Mouse (Mus musculus): ENCODE results near the gene Greb1. TPM values are rescaled to one million over a fixed set of nuclear protein-coding genes. Genes with fewer than 3 reads are reported as not detected.

Gene Greb1
- total RNA-seq, 2 experiments from 2014 or later: 0.62 to 1.1 TPM

DNA sequence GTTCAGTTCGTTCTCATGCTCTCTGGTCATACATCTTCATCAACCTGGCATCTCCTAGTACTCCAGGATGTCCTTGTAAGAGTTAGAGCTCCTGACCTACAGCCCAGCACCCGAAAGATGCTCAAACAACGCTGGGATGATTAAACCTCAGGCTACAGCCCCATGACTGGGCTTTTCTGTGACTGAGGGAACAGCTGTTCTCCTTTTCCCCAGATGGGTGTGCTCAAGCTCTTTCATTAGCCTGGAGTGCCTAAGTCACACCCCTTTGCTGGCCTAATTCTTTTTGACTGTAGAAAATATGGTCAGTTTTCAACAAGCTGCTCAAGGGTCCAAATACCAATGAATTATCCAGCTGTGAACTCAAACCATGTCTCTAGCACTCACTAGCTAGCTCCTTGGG lies 7.4 kb upstream of the Greb1 start:
- DNase-seq (ENCODE audit: low spot score in 2 of 2): peak in 1 of 2 experiments; percentile 49

DNA sequence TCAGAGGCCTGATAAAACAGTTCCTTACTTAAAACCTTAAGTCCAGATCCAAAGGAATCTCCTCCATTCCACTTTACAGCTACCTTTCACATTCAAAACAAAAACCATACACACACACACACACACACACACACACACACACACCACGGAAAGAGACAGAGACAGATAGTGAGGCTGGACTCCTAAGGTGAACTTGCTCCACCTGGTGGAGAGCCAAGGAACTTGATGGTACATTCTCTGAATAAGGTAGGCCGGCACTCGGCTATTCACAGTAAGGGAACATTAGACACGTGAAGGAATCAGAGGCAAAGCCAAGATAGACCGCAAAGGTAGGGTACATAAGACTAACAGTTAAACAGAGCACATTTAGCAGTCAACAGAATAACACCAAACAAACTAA lies 4.8 kb upstream of the Greb1 start:
- DNase-seq (ENCODE audit: low spot score in 2 of 2): peak; percentile 72 to 84

DNA sequence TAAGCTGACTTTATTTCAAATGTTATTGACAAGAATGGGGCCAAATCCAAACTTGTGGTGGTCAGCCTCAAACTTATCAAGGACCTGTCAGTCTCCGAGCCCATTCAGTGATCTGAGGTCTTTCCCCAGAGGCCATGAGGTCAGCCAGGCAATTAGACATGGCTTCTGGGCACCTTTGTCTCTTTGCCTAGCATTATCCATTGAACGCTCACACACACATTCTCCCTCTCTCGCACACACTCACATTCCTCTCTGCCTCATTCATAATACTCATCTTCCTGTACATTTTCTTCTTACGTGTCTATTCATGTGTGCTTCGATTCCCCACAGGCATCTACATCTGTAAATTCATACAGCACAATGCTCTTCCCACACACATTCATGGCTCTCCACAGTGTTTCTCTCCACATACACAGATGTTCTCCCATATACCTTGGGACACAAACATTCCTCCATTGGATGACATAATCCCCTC lies 3.3 kb upstream of the Greb1 start:
- DNase-seq (ENCODE audit: low spot score in 2 of 2): no peak

DNA sequence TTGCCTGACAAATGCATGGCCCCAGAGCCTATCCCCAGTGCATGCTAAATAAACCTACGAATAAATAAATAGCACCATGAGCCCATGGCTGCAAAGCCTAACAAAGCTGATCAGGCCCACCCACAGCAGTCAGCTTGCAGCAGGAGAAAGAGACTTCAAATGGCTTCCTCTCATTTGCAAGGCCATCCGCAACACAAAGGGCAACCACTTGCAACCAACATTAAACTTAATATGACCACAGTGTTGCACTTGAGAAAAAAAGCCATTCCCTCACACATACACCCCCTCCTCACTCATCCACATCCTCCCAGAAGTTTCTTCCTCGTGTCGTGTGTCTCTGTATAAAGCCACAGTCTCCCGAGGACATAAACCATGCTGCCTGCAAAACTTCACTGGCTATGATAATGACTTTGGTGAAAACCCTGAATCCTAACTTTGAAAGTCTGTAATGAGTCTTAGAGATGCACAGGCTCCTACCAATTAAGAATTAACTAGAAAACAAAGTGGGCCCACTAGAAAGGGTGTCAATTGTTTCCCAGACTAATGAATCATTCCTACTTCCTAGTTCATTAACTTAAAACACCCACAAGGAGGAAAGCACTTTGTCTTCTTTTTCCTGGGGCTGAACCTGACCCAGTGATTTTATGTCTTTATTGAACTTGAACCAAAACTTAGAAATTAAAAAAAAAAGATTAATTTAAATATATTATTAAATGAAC lies 2.7 kb upstream of the Greb1 start:
- DNase-seq (ENCODE audit: low spot score in 2 of 2): no peak

DNA sequence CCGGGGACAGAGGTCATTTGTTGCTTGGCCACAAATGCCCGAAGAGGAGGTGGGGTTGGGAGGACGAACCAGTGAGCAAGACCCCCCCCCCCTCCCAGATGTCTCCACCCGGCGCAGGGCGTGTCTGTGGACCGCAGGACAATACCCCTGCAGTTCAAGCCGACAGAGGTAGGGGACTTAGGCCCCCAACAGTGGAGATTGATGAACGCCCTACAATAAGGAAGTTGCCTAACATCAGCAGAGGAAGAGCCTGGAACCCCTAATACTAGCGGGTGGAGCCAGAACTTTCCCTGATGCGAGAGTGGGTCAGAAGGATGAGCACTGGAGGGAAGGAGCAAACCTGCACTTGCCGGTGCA lies 251 bp upstream of the Greb1 start:
- no peak for DNase-seq (ENCODE audit: low spot score in 2 of 2)

DNA sequence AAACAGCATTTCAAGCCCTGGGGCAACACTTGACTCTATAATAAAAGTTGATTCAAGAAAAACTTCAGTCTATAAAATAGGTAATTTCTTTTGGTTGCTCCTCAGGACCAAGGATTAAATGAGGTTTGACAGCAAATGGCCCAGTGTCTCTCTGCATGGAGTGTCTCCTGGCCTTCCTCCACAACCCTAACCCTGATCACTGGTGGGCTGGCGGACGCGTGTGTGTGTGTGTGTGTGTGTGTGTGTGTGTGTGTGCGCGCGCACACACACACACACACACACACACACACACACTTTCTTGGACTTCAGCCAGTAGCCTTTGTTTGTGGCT lies 793 bp downstream of the Greb1 start:
- DNase-seq (ENCODE audit: low spot score in 2 of 2): no peak

DNA sequence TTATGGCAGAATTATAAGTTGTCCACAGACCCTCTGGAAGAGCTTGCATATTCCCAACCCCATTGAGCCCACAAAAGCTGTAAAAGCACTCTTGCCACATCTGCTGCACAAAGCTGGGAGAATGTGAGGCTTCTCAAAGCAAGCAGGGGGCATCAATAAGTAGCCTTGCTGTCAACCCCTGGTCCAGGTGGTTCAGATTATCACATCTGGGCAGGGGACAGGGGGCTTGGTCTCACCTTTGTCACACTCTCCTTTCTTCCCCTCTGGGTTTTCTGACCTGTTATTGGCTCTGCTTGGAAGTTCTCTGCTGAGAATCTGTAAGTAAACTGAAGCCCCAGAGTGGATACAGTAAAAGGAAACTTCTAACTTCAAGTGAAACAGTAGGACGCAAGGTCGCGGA lies 1.8 kb downstream of the Greb1 start:
- no peak for DNase-seq (ENCODE audit: low spot score in 2 of 2)

DNA sequence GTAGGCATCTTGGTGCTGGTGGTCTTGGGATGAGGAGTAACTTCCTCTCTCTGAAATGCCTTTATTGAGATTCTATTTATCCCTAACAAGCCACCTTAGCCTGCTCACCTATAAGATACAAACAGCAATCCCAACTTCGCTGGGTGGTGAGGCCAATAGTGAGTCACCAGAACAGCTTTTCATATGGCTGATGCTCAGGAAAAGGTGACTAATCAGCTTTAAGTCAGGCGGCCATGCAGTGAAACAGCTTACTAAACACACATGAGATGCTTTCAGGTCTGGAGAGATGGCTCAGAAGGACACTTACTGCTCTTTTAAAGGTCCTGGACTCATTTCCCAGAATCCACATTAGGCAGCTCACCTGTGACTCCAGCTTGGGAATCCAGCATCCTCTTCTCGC lies 4.9 kb downstream of the Greb1 start:
- no peak for DNase-seq (ENCODE audit: low spot score in 2 of 2)

DNA sequence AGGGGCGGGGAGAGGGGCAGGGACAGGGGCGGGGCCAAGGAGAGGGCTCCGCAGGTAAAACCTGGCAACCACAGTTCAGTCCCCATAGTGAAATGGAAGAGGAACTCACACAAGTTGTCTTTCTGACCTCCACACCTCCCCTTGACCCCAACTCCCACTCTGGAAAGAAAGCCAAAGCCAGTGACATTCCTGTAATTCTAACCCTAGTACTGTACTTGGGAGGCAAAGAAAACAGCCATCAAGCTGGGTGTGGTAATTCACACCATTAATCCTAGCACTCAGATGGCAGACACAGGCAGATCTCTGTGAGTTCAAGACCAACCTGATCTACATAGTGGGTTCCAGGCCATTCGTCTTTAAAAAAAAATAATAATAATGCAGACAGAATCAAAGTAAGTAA lies 7.3 kb downstream of the Greb1 start:
- DNase-seq (ENCODE audit: low spot score in 2 of 2): no peak

DNA sequence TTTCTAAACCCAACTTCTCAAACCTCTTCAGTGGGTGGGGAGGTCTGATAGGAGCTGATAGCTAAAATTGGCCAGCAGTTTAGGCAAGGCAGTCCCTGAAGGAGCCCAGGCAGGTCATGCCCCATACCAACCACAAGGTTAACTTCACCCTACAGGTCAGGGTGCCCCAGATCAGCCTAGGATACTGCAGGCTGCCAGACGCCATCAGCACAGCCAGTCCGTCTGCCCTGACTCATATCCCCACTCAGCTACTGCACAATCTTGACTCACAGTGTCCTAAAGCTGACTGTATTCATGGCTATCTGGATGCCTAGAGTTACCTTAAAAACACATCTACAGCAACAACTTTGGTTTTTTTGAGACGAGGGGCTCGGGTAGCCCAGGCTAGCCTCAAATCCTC lies 10.2 kb downstream of the Greb1 start:
- DNase-seq (ENCODE audit: low spot score in 2 of 2): no peak

DNA sequence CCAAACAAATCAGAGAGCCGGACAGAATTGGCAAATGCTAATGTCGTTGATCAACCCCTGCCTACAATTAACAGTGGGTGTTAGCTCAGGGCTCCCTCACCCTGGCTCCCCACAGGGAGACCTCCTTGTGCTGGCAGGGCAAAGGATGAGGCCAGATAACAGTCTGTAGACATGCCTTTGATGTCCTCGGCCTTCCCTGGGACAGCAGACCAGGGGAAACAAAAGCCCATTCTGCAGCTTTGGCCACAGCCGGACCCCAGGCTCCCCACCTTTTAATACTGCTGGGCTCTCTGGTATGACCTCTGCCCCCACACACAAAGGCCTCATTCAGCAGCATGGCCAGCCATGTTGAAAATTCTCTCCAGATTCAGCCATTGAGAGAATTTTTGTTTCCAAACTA lies 10.9 kb downstream of the Greb1 start:
- DNase-seq (ENCODE audit: low spot score in 2 of 2): no peak

DNA sequence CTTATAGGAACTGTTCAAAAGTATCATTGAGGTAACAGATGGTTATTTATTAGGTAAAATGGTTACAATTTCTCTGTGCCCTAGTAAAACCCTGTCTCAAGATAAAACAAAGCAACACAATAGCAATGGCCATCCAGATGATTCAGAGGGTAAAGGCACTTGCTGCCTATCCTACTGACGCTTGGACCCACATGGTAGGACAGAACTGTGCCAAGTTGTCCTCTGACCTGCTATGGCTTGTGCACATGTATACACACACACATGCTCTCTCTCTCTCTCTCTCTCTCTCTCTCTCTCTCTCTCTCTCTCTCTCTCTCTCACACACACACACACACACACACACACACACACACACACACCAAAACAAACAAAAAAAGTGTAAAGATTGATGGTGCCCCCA lies 11.5 kb downstream of the Greb1 start:
- DNase-seq (ENCODE audit: low spot score in 2 of 2): no peak

DNA sequence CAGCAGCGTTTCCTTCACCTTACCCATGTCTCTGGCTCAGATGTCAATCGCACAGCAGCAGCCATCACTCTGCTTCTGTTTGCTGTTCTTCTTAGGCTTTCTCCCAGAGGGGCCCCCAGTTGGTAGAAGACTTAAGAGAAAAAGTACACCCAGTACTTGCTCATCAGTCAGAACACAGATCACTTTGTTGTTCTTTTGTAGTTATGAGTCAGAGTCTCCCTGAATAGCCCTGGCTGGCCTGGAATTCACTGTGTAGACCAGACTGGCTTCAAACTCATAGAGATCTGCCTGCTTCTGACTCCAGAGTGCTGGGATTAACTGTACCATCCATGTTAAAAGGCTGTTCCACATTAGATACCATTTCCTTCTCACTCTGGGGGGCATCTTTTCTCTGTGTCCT lies 12.1 kb downstream of the Greb1 start:
- no peak for DNase-seq (ENCODE audit: low spot score in 2 of 2)

DNA sequence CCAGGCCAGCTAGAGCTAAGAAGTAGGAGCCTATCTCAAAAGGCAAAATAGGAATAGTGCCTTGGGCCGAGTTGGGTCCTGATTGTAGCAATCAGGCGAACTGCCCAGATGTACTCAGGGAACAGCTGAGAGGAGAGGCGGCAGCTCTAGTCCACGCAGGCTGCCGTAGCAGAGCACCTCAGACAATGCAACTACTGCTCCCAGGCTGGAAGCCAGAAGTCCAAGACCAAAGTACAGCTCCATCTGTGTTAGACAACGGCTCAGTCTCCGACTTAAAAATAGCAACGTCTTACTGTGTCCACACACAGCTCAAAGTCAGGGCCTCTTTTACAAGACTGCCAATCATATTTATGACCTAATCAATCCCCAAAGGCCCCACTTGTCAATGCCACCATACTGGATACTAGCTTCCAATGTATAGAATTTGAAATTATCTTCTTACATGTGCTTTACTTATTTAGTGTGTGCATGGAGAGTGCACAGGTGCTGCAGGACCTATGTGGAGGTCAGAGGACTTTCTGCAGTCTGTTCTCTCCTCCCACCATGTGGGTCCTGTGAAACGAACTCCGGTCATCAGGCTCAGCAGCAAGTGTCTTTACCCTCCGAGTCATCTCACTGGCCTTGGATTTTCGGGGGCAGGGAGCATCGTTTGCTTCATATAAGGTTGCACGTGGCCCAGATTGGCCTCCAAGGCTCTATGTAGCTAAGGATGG lies 19.5 kb downstream of the Greb1 start:
- DNase-seq (ENCODE audit: low spot score in 2 of 2): no peak

DNA sequence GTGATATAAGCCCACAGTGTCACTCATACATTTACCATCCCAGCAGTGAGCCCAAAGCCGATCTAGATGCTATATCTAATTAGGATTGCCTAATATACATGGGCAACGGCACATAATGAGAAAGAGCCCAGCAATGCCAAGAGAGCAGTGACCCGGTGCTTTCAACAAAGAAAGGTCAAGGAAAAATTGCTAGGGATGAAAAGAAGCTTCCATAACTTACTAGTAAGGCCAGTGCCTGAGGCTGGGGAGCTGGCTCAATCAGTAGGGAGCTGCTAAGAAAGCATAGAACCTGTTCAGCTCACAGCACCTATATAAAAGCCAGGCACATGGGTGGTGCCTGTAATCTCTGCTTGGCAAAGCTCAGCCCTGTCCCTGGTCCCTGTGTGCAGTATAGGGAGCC lies 20.4 kb downstream of the Greb1 start:
- DNase-seq (ENCODE audit: low spot score in 2 of 2): no peak

DNA sequence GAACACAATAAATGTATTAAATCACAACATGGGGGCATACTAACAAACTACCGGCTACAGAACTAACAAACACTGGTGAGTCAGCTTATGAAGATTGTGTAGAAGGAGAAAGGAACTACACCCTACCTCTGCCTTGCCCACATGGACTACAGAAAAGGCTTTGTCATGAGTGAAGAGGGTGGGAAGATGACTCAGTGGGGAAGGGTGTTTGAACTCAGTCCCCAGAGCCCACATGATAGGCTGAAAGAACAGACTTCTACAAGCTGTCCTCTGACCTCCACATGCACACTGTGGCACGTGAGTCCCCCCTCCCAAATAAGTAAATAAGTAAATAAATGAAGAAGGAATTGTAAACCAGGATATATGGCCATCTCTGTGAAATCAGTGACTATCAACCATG lies 21.5 kb downstream of the Greb1 start:
- no peak for DNase-seq (ENCODE audit: low spot score in 2 of 2)

DNA sequence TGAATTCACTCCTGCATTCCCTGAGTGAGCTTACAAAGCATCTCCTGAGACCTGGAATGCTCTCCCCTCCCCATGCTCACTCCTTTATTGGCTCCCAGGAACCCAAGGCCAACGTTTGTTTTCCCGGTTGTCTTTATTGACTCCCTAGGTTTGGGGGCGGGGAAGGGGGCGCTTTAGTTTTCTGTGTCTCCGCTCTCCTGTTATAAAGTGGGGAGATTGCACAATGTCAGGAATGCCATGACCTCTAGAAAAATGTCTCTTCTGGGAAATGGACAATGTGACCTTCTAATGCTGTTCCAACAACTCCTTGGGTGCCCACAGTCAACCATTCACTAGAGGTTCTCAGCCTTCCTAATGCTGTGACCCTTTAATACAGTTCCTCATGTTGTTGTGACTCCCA lies 22.2 kb downstream of the Greb1 start:
- no peak for DNase-seq (ENCODE audit: low spot score in 2 of 2)

DNA sequence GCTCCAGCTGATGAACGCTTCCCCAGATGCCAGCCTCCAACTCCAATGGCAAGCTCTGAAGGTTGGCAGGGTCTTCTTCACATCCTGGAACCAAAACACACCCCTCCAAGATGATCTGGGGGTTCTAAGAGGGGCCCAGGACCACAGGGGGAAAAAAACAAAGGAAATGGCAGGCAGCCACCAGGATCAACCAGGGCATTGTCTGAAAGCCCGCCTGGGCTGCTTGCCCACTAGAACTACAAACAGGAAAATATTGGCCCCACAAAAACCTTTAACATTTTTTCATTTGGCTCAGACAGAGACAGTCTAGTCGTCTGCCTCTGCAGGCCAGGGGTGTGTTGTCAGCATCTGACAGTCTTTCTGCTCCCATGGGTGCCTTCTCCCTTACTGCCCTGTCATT lies 25.3 kb downstream of the Greb1 start:
- DNase-seq (ENCODE audit: low spot score in 2 of 2): no peak

DNA sequence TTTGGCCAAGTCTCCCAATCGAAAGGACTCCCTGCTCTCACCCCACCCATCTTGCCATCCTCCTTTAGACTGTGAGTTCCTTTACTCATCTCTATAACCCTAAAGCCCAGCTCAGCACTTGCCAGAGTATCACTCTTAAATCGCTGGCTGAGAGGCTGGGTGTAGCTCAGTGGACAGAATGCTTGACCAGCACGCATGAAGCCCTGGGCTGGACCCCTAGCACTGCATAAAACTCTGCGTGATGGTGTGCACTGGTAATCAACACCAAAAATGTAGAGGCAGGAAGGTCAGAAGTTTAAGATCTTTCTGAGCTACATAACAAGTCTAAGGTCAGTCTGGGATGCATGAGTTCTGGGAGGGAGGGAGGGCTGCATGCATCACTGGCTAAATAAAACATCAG lies 26.1 kb downstream of the Greb1 start:
- no peak for DNase-seq (ENCODE audit: low spot score in 2 of 2)

DNA sequence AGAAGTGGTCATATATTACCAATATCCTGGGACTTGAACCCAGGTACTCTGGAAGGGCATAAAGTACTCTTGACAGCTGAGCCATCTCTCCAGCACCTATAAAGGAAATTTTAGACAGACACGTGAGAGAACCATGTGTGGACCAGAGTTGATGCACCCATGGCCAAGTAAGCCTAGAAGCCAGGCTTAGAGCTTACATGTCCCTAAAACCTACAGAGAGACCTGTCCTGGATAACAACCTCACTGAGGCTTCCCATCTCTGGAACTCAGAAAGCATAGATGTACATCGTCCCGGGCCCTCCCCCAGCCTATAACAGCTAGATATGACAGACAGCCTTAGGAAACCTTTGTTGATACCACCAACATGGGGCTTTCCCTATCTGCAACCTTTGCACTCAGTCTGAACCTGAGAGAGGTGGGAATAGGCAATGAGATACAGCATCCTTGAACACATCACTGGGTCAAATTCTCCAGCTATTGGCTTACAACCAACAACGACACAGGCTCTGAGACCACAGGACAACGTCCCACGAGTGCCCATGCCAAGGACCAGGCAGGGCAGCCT lies 31.0 kb downstream of the Greb1 start:
- DNase-seq (ENCODE audit: low spot score in 2 of 2): no peak

DNA sequence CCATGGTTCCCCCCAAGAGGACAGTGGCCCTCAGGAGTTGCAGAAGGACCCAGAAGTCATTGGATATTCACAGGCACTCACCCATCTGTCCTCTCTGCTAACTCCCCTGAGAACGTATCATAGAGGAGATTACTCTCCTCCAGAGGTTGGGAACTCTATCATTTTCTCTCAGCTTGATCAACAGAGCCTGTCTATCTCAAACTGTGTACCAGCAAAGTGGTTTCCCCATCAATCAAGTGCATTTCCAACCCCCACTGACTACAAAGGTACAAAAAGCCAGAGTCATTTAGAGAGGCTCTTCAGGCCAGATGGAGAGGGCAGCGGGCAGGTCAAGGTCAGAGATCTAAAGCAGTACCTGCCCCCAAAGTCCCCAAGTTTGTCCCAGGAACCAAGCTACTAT lies 32.0 kb downstream of the Greb1 start:
- DNase-seq (ENCODE audit: low spot score in 2 of 2): no peak

DNA sequence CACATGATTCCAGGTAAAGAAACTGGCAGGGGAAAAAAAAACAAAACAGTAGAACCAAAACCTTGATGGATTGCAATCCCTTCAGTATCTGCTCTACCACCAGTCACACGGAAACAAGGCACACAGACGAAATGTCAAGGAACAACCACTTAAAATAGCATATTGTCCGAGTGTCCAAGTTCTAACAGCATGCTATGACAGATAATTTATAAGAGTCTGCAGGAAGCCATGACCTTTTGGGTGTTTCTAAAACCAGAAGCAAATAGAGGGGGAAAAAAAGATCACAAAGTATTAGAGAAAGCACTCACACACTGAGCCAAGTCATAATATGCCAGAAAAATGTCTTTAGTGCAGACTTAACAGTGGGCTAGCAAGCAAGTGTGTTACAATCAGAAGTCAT lies 32.4 kb downstream of the Greb1 start:
- DNase-seq (ENCODE audit: low spot score in 2 of 2): no peak
